Mouse (Mus musculus): ENCODE results near the gene Pnkd.

DNA sequence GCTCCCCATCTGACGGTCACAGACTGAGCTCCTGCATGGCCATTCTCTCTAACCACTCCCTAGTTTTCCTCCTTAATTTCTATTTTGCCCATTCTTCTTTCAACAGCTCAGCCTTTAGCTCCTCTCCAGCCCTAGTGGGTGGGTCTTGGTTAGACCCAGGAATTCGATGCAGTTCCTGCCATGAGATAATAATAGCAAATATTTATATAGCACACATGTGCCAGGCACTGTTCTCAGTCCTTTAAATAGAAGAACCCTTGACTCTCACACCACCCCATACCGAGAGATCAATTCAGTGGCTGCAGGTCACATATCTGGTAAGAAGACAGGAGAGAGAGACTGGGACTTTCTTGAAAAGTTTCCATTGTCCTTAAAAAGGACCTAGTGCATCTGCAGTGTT, 36.7 kb downstream of the Pnkd start:
- TF ChIP-seq CTCF (IDR thresholded peaks at IDR 0.05; ENCODE audit: low read depth, low read length) (no peak), GATA1 (IDR thresholded peaks at IDR 0.05; ENCODE audit: borderline replicate concordance, low read length) (no peak), TAL1 (conservative IDR thresholded peaks at IDR 0.05; ENCODE audit: low read depth, low read length) (no peak)

Data from G1E (cell line).